Mouse (Mus musculus): ENCODE measurements around the gene Slc25a34.

The Slc25a34 gene

GRCm38 (mm10) chr4:141591547-141591946 lies 32.1 kb downstream of the Slc25a34 start:
- DNase-seq (ENCODE audit: low read depth, low spot score) = peak; percentile 29

GRCm38 (mm10) chr4:141583919-141584318 lies 39.7 kb downstream of the Slc25a34 start:
- peak; percentile 41 for DNase-seq (ENCODE audit: low read depth, low spot score)

- DNase-seq (ENCODE audit: low read depth, low spot score) = no peak
Measured at GRCm38 (mm10) chr4:141581051-141581450, 42.6 kb downstream of the Slc25a34 start.

GRCm38 (mm10) chr4:141578833-141579232 lies 44.8 kb downstream of the Slc25a34 start:
- DNase-seq (ENCODE audit: low read depth, low spot score) = no peak

- DNase-seq (ENCODE audit: low read depth, low spot score) = no peak
Measured at GRCm38 (mm10) chr4:141576877-141577276, 46.7 kb downstream of the Slc25a34 start.

GRCm38 (mm10) chr4:141576404-141576803 lies 47.2 kb downstream of the Slc25a34 start:
- no peak for DNase-seq (ENCODE audit: low read depth, low spot score)

- DNase-seq (ENCODE audit: low read depth, low spot score) = peak; percentile 72
Measured at GRCm38 (mm10) chr4:141574789-141575702, 48.6 kb downstream of the Slc25a34 start.

- no peak for DNase-seq (ENCODE audit: low read depth, low spot score)
Measured at GRCm38 (mm10) chr4:141573359-141573966, 50.2 kb downstream of the Slc25a34 start.

GRCm38 (mm10) chr4:141572668-141573358 lies 50.8 kb downstream of the Slc25a34 start:
- DNase-seq (ENCODE audit: low read depth, low spot score) = no peak

GRCm38 (mm10) chr4:141571934-141572333 lies 51.7 kb downstream of the Slc25a34 start:
- DNase-seq (ENCODE audit: low read depth, low spot score) = no peak

GRCm38 (mm10) chr4:141571337-141571739 lies 52.3 kb downstream of the Slc25a34 start:
- DNase-seq (ENCODE audit: low read depth, low spot score) = no peak

- no peak for DNase-seq (ENCODE audit: low read depth, low spot score)
Measured at GRCm38 (mm10) chr4:141570821-141571220, 52.8 kb downstream of the Slc25a34 start.

- DNase-seq (ENCODE audit: low read depth, low spot score) = no peak
Measured at GRCm38 (mm10) chr4:141570004-141570403, 53.6 kb downstream of the Slc25a34 start.

GRCm38 (mm10) chr4:141568966-141569365 lies 54.7 kb downstream of the Slc25a34 start:
- no peak for DNase-seq (ENCODE audit: low read depth, low spot score)

Data from CD4-positive helper T cell, adult 2 months (primary cell).